Mouse (Mus musculus) CD4-positive helper T cell, adult 2 months (primary cell): ENCODE measurements at regions not wholly inside any gene's neighbourhood (a gene's known extent, or its start where the extent isn't known, plus 50 kb on each side); places are given as distances from the start of the nearest gene placed in this dataset.

ENCODE experiments used
- DNase-seq: peaks from one replicate; pipeline ENCODE4 v3.0.0-alpha.2; 2012; ENCODE audit warnings: low read depth, missing footprints, low spot score

- DNase-seq, result no peak
Observed at GRCm38 (mm10) chr6:91619009-91619408, 64.8 kb upstream of the Slc6a6 start.

DNA sequence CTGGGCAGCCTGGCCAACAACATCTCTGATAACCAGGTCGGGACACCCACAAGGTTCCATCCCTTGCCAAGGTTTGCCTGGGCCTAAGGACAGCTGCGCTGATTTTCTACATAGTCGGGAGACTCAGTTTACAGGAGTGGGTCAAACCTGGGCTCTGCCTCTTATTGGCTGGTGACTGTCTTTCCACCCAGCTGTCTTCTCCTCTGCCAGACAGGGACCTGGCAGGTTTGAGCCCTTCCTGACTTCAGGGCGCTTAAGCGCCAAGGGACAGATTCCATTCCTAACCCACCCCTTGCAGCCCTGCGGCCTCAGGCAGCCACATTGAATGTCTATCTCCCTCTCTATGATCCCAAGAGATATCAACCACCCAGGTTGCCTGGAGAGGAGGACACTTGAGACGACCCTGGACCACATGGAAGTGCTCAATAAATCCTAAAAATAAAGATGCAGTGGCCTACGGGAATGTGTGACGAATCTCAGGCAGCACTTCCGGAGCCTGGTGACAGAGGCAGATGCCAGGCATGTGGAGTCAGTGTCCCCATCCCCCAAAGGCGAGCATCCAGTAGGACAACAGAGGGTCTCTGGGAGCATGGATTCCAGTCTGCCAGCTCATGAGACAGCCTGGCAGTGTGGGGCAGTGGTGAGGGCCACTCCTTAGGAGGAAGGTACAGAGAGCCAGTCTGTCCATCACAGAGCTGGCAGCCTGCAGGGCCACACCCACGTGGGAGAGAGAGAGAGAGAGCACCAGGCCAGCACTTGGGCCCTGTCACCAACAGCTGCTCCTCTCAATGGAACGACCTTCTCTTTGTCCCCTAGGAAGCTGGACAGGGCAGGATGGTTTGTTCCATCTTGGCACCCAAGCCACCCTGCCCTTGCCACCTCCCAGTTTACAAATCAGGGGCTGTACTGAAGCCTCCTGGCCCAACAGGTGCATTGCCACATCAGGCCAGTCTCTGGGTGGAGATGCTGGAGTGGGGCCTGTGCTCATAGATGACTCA is 63.8 kb upstream of the Slc6a6 start:
- no peak for DNase-seq

DNA sequence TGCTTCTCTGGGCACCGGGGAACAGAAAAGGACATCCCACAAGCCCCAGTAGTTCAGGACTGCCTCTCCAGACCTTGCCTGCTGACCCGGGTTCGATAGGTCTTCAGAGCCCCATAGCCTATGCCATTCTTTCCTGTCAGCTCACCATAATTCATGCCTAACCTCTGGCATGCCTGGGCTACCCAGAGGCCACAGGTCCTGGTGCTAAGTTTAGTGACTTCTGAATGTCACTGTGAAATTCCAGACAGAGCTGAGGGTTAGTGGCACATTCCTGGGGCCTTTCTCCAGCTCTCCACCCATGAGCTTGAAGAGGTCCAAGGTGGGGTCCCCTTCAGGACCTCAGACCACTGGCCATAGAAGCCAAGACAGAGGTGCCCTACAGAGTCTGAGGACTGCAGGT is 62.4 kb upstream of the Slc6a6 start:
- DNase-seq, result no peak

- DNase-seq, result no peak
Observed at GRCm38 (mm10) chr6:91622425-91622824, 61.4 kb upstream of the Slc6a6 start.

DNA sequence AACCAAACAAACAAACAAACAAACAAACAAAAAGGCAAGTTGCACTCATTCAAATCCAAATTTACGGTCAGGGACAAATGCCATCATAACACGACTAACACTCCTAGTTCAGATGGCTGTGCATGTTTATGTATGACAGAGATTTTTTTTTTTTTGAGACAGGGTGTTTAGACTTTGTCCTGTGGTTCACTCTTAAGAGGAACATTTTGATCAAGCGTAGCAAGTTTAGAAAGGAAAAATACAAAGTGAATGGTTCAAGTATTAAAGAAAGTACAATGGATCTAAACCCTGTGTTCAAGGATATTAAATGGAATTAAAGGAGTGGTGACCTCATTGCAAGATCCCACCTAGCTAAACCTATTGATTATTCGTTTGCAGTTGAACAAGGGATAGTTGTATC is 60.2 kb upstream of the Slc6a6 start:
- no peak for DNase-seq

GRCm38 (mm10) chr6:91629230-91629629 is 54.6 kb upstream of the Slc6a6 start:
- DNase-seq, result no peak

- DNase-seq, result no peak
Observed at GRCm38 (mm10) chr6:91631261-91631660, 52.6 kb upstream of the Slc6a6 start.
